Mouse (Mus musculus): Measurements from ENCODE around the gene 1700017D01Rik.
"Not testable (repeated sequence)": the region's sequence is repeated elsewhere in the genome, so short reads cannot be mapped to it uniquely, and the experiment has no call there.

1700017D01Rik gene

GRCm38 (mm10) chr19:11130776-11131175 lies at the start of gene 1700017D01Rik:
1700017D01Rik (minus strand) TSS chr19:11130876.
- not testable (repeated sequence) for ATAC-seq (ENCODE audit: insufficient number of reproducible peaks, low FRiP score, low TSS enrichment)

- no peak for ATAC-seq (ENCODE audit: insufficient number of reproducible peaks, low FRiP score, low TSS enrichment)
Measured at GRCm38 (mm10) chr19:11177464-11177863, 46.8 kb upstream of the 1700017D01Rik start.

GRCm38 (mm10) chr19:11165172-11165571 lies 34.5 kb upstream of the 1700017D01Rik start, which contains the start of gene 1700025F22Rik:
1700025F22Rik (minus strand) TSS chr19:11165320.
- ATAC-seq (ENCODE audit: insufficient number of reproducible peaks, low FRiP score, low TSS enrichment): no peak

GRCm38 (mm10) chr19:11157890-11158289 lies 27.2 kb upstream of the 1700017D01Rik start:
- ATAC-seq (ENCODE audit: insufficient number of reproducible peaks, low FRiP score, low TSS enrichment): not testable (repeated sequence)

GRCm38 (mm10) chr19:11135336-11135735 lies 4.7 kb upstream of the 1700017D01Rik start:
- ATAC-seq (ENCODE audit: insufficient number of reproducible peaks, low FRiP score, low TSS enrichment): no peak

- ATAC-seq (ENCODE audit: insufficient number of reproducible peaks, low FRiP score, low TSS enrichment): no peak
Measured at GRCm38 (mm10) chr19:11134852-11135251, 4.2 kb upstream of the 1700017D01Rik start.

GRCm38 (mm10) chr19:11129702-11130101 lies 974 bp downstream of the 1700017D01Rik start:
- ATAC-seq (ENCODE audit: insufficient number of reproducible peaks, low FRiP score, low TSS enrichment): no peak

GRCm38 (mm10) chr19:11121016-11121420 lies 9.7 kb downstream of the 1700017D01Rik start:
- peak; percentile 96 for ATAC-seq (ENCODE audit: insufficient number of reproducible peaks, low FRiP score, low TSS enrichment)

GRCm38 (mm10) chr19:11119338-11119737 lies 11.3 kb downstream of the 1700017D01Rik start:
- no peak for ATAC-seq (ENCODE audit: insufficient number of reproducible peaks, low FRiP score, low TSS enrichment)

GRCm38 (mm10) chr19:11107746-11108145 lies 22.9 kb downstream of the 1700017D01Rik start:
- no peak for ATAC-seq (ENCODE audit: insufficient number of reproducible peaks, low FRiP score, low TSS enrichment)

- no peak for ATAC-seq (ENCODE audit: insufficient number of reproducible peaks, low FRiP score, low TSS enrichment)
Measured at GRCm38 (mm10) chr19:11101880-11102279, 28.8 kb downstream of the 1700017D01Rik start.

- ATAC-seq (ENCODE audit: insufficient number of reproducible peaks, low FRiP score, low TSS enrichment): no peak
Measured at GRCm38 (mm10) chr19:11098401-11098800, 32.3 kb downstream of the 1700017D01Rik start.

- not testable (repeated sequence) for ATAC-seq (ENCODE audit: insufficient number of reproducible peaks, low FRiP score, low TSS enrichment)
Measured at GRCm38 (mm10) chr19:11092131-11092530, 38.5 kb downstream of the 1700017D01Rik start.

- no peak for ATAC-seq (ENCODE audit: insufficient number of reproducible peaks, low FRiP score, low TSS enrichment)
Measured at GRCm38 (mm10) chr19:11080934-11081333, 49.7 kb downstream of the 1700017D01Rik start, which contains the start of gene Ms4a8a. Ms4a8a (minus strand) TSS chr19:11081102.

GRCm38 (mm10) chr19:11070364-11070763 lies 60.3 kb downstream of the 1700017D01Rik start:
- ATAC-seq (ENCODE audit: insufficient number of reproducible peaks, low FRiP score, low TSS enrichment): no peak

- ATAC-seq (ENCODE audit: insufficient number of reproducible peaks, low FRiP score, low TSS enrichment): no peak
Measured at GRCm38 (mm10) chr19:11065202-11065875, 65.3 kb downstream of the 1700017D01Rik start.

- no peak for ATAC-seq (ENCODE audit: insufficient number of reproducible peaks, low FRiP score, low TSS enrichment)
Measured at GRCm38 (mm10) chr19:11060900-11061299, 69.8 kb downstream of the 1700017D01Rik start.

GRCm38 (mm10) chr19:11059967-11060366 lies 70.7 kb downstream of the 1700017D01Rik start:
- ATAC-seq (ENCODE audit: insufficient number of reproducible peaks, low FRiP score, low TSS enrichment): no peak

GRCm38 (mm10) chr19:11055700-11056099 lies 75.0 kb downstream of the 1700017D01Rik start:
- not testable (repeated sequence) for ATAC-seq (ENCODE audit: insufficient number of reproducible peaks, low FRiP score, low TSS enrichment)

GRCm38 (mm10) chr19:11053277-11053676 lies 77.4 kb downstream of the 1700017D01Rik start:
- no peak for ATAC-seq (ENCODE audit: insufficient number of reproducible peaks, low FRiP score, low TSS enrichment)

- no peak for ATAC-seq (ENCODE audit: insufficient number of reproducible peaks, low FRiP score, low TSS enrichment)
Measured at GRCm38 (mm10) chr19:11052877-11053276, 77.8 kb downstream of the 1700017D01Rik start.

- no peak for ATAC-seq (ENCODE audit: insufficient number of reproducible peaks, low FRiP score, low TSS enrichment)
Measured at GRCm38 (mm10) chr19:11050286-11050685, 80.4 kb downstream of the 1700017D01Rik start.
